Mouse (Mus musculus): ENCODE measurements at regions not wholly inside any gene's neighbourhood (a gene's known extent, or its start where the extent isn't known, plus 50 kb on each side); places are given as distances from the start of the nearest gene placed in this dataset.

DNA sequence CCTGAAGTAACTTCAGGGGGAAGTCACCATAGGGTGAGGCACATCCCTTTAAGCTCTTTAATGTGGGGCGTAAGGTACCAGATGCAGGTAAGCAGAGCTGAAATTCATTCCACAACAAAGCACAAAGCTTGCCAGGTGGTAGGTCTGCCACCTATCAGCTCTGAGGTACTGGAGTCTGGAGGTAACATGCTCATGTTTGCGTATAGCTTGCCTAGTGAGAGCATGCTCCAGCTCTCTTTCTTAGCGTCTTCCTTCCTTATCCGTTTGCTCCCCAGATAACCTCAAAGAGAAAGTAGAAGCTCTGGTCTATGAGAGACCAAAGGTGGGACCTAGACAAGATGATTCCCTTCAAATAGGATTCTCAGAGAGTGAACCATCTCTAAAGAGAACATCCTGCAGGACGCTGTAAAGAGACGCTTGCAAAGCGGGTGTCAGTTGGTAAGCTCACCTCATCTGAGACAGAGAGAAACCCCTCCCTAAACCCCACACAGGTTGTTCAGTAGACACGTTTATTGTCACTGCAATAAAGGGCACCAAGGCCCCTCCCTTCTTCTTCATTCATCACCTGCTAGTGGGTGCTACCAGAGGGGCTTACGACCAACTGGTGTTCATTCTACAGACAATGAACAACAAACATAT is 347.4 kb upstream of the 3110018I06Rik start:
- no peak for ATAC-seq (ENCODE audit: low FRiP score, low read depth)
- Histone ChIP-seq H3K4me3 (no peak overlapping the region), H3K9ac (replicated peaks) (no peak overlapping the region), H3K4me1 (no peaks in the 10 kb centered on the region), H3K4me2 (replicated peaks) (no peak overlapping the region), H3K27ac (replicated peaks) (no peak overlapping the region), H3K36me3 (no peaks in the 10 kb centered on the region), H3K9me3 (no peaks in the 10 kb centered on the region), H3K27me3 (no peaks in the 10 kb centered on the region)
- 90% methylated on average over 9 of the region's 9 CpGs for WGBS

DNA sequence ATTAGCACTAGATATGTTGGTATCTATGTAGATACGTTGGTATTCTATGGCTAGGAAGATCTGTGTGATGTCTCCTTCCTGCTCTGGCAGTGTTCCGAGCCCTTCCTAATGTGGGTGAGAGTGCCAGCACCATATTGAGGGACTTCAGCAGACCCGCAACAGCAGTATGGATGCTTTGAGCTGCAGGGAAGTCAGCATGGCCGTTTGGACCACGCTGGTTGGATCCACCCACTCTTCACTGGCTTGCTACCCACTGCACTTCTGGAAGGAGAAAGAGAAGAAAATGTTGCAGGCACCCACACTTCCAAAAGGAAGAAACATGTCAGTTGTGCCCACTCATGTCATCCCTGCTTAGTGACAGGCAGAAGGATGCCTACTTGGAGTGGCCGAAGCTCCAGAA is 346.2 kb upstream of the 3110018I06Rik start:
- H3K4me1 ChIP-seq, result no peaks in the 10 kb centered on the region
- no peaks in the 10 kb centered on the region for H3K36me3 ChIP-seq
- H3K27me3 ChIP-seq, result no peaks in the 10 kb centered on the region
- 91% methylated on average over 6 of the region's 6 CpGs for WGBS
- H3K4me2 ChIP-seq (replicated peaks), result no peak overlapping the region
- no peak overlapping the region for H3K9ac ChIP-seq (replicated peaks)
- H3K27ac ChIP-seq (replicated peaks), result no peak overlapping the region
- no peak overlapping the region for H3K4me3 ChIP-seq
- no peaks in the 10 kb centered on the region for H3K9me3 ChIP-seq
- ATAC-seq (ENCODE audit: low FRiP score, low read depth), result no peak

- H3K27ac ChIP-seq (replicated peaks), result no peak overlapping the region
- ATAC-seq (ENCODE audit: low FRiP score, low read depth), result no peak
- H3K9me3 ChIP-seq, result no peaks in the 10 kb centered on the region
- no peak overlapping the region for H3K9ac ChIP-seq (replicated peaks)
- no peak overlapping the region for H3K4me2 ChIP-seq (replicated peaks)
- H3K4me1 ChIP-seq, result no peaks in the 10 kb centered on the region
- no peaks in the 10 kb centered on the region for H3K36me3 ChIP-seq
- H3K4me3 ChIP-seq, result no peak overlapping the region
- WGBS, result 88% methylated on average over 5 of the region's 5 CpGs
- H3K27me3 ChIP-seq, result no peaks in the 10 kb centered on the region
These were observed 341.8 kb upstream of the 3110018I06Rik start for GRCm38 (mm10) chr12:107146608-107147121.

DNA sequence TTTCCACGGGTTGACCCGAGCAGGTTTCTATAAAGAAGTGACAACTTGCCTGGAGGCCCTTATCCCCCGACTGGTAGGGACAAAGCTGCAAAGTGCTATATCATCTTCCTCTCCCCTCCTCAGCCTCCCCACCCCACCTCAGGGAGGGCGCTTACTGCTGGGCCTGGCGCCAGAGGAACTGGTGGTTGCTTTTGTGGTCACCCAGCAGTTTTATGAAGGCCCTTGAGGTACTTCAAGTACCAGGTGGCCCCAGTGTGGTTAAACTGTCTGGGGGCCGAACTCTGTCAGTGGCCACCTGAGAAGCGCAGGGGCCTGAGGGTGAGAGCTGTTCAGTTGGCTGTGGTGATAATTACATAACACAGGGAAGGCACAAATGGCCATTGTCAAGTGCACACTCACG is 340.0 kb upstream of the 3110018I06Rik start:
- no peaks in the 10 kb centered on the region for H3K9me3 ChIP-seq
- no peak overlapping the region for H3K4me3 ChIP-seq
- H3K27ac ChIP-seq (replicated peaks), result no peak overlapping the region
- WGBS, result 84% methylated on average over 8 of the region's 8 CpGs
- H3K4me1 ChIP-seq, result no peaks in the 10 kb centered on the region
- H3K36me3 ChIP-seq, result no peaks in the 10 kb centered on the region
- no peak overlapping the region for H3K4me2 ChIP-seq (replicated peaks)
- no peak for ATAC-seq (ENCODE audit: low FRiP score, low read depth)
- H3K27me3 ChIP-seq, result no peaks in the 10 kb centered on the region
- H3K9ac ChIP-seq (replicated peaks), result no peak overlapping the region

DNA sequence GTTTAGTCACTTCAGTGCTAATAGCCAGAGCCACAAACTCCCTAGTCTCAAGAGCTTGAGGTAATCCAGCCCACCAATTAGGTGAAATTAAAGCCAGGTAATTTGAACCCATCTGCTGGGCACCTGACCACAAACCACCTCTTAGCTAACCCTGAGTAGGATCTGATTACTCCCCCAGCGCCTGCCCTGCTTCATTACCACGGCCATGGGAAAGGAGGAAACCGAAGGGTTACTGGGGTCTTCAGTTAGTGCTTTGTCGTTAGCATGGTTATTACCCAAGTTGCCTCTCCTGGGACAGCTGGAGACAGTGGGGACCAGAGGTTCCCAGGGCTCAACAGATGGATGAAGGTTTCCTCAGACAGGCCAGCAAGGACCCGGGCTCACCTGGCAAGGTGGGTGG is 337.3 kb upstream of the 3110018I06Rik start:
- H3K4me3 ChIP-seq, result no peak overlapping the region
- no peaks in the 10 kb centered on the region for H3K4me1 ChIP-seq
- no peak overlapping the region for H3K27ac ChIP-seq (replicated peaks)
- no peaks in the 10 kb centered on the region for H3K27me3 ChIP-seq
- WGBS, result 88% methylated on average over 5 of the region's 5 CpGs
- H3K36me3 ChIP-seq, result no peaks in the 10 kb centered on the region
- no peak overlapping the region for H3K4me2 ChIP-seq (replicated peaks)
- H3K9me3 ChIP-seq, result no peaks in the 10 kb centered on the region
- H3K9ac ChIP-seq (replicated peaks), result no peak overlapping the region
- no peak for ATAC-seq (ENCODE audit: low FRiP score, low read depth)

GRCm38 (mm10) chr12:107154668-107155067 is 333.8 kb upstream of the 3110018I06Rik start:
- H3K27ac ChIP-seq (replicated peaks), result no peak overlapping the region
- H3K4me1 ChIP-seq, result no peaks in the 10 kb centered on the region
- no peak for ATAC-seq (ENCODE audit: low FRiP score, low read depth)
- H3K4me2 ChIP-seq (replicated peaks), result no peak overlapping the region
- 81% methylated on average over 2 of the region's 2 CpGs for WGBS
- H3K9ac ChIP-seq (replicated peaks), result no peak overlapping the region
- no peak overlapping the region for H3K4me3 ChIP-seq
- no peaks in the 10 kb centered on the region for H3K36me3 ChIP-seq
- H3K9me3 ChIP-seq, result no peaks in the 10 kb centered on the region
- no peaks in the 10 kb centered on the region for H3K27me3 ChIP-seq

DNA sequence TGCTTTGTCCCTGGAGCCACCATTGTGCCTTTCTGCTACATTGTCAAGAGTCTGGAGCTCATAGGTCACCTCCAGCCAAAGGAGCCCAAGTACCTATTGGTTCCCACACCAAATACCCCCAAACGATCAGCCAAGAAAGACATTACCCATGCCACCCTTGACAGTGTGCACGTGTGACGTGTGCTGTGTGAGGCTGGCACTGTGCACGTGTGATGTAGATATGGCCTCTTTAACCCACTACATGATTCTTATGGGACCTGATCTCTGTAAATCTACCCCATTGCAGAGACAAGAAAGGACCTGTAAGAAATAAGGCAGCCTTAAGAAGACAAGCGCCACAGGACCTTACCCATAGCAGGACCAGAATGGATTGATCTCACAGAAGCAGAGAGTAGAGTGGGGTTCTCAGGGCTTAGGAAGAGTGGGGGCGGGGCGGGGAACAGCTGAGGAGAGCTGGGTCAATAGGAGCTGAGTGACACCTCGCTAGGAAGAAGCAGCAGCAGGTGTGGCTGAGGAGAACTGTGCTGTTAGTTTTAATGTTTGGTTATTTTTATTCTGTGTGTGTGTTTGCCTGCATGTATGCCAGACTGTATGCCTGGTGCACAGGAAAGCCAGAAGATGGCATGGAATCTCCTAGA is 331.5 kb upstream of the 3110018I06Rik start:
- WGBS, result 81% methylated on average over 8 of the region's 8 CpGs
- no peaks in the 10 kb centered on the region for H3K36me3 ChIP-seq
- no peak overlapping the region for H3K4me3 ChIP-seq
- H3K4me1 ChIP-seq, result peaks cover 11% of the 10 kb centered on the region
- no peak overlapping the region for H3K27ac ChIP-seq (replicated peaks)
- no peak overlapping the region for H3K9ac ChIP-seq (replicated peaks)
- H3K4me2 ChIP-seq (replicated peaks), result no peak overlapping the region
- no peaks in the 10 kb centered on the region for H3K27me3 ChIP-seq
- ATAC-seq (ENCODE audit: low FRiP score, low read depth), result no peak
- H3K9me3 ChIP-seq, result no peaks in the 10 kb centered on the region

DNA sequence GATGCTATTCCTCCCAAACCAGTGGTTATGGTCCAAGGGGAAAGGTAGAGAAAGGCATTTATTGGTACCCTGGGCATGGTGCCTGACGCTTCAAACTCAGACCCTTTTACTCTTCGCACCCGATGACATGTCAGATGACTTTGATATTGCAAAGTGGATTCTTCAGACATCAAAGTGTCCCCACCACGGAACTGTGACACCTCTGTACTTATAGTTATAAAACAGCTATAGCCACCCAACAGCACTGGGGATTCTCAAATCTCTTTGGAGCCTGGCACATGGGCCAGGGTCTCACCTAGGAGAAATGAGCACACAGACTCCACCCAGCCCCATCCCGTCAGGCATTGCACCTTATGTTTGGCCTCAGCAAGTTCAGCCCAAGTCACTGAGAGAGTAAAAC is 329.3 kb upstream of the 3110018I06Rik start:
- no peak for ATAC-seq (ENCODE audit: low FRiP score, low read depth)
- Histone ChIP-seq H3K36me3 (no peaks in the 10 kb centered on the region), H3K27ac (replicated peaks) (no peak overlapping the region), H3K4me3 (no peak overlapping the region), H3K27me3 (no peaks in the 10 kb centered on the region), H3K9me3 (no peaks in the 10 kb centered on the region), H3K4me2 (replicated peaks) (no peak overlapping the region), H3K4me1 (peaks cover 11% of the 10 kb centered on the region), H3K9ac (replicated peaks) (no peak overlapping the region)
- whole genome bisulfite sequencing, result 80% methylated on average over 5 of the region's 5 CpGs

- Histone ChIP-seq H3K4me2 (replicated peaks) (no peak overlapping the region), H3K4me3 (no peak overlapping the region), H3K9me3 (no peaks in the 10 kb centered on the region), H3K9ac (replicated peaks) (no peak overlapping the region), H3K4me1 (peaks cover 11% of the 10 kb centered on the region), H3K27me3 (no peaks in the 10 kb centered on the region), H3K27ac (replicated peaks) (no peak overlapping the region), H3K36me3 (no peaks in the 10 kb centered on the region)
- ATAC-seq (ENCODE audit: low FRiP score, low read depth), result no peak
- WGBS, result 12% methylated on average over 7 of the region's 7 CpGs
These were observed 328.3 kb upstream of the 3110018I06Rik start for GRCm38 (mm10) chr12:107160137-107160536.

DNA sequence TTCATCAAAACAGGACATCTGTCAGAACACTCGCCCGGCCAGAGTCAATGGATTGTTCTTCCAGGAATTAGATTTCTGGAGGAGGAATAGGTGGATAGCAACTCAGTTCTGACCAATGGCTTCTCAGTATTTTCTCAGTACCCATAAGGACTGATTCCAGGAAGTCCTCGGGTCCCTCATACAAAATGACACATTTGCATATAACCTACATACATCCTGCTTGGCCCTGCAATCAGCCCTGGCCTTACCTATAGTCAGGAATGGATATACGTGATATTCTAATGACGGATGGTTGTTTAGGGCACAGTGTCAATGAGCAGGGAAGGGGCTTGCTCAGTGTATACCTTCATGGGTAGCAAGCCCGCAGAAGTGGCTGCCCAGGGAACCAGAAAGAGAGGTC is 327.8 kb upstream of the 3110018I06Rik start:
- H3K27me3 ChIP-seq, result no peaks in the 10 kb centered on the region
- WGBS, result 56% methylated on average over 6 of the region's 6 CpGs
- ATAC-seq (ENCODE audit: low FRiP score, low read depth), result no peak
- H3K36me3 ChIP-seq, result no peaks in the 10 kb centered on the region
- H3K4me1 ChIP-seq, result peaks cover 11% of the 10 kb centered on the region
- no peak overlapping the region for H3K4me3 ChIP-seq
- no peak overlapping the region for H3K4me2 ChIP-seq (replicated peaks)
- H3K27ac ChIP-seq (replicated peaks), result no peak overlapping the region
- H3K9me3 ChIP-seq, result no peaks in the 10 kb centered on the region
- no peak overlapping the region for H3K9ac ChIP-seq (replicated peaks)

- H3K9ac ChIP-seq (replicated peaks), result no peak overlapping the region
- 89% methylated on average over 7 of the region's 7 CpGs for WGBS
- H3K36me3 ChIP-seq, result no peaks in the 10 kb centered on the region
- no peak overlapping the region for H3K4me2 ChIP-seq (replicated peaks)
- H3K4me1 ChIP-seq, result no peaks in the 10 kb centered on the region
- no peak overlapping the region for H3K27ac ChIP-seq (replicated peaks)
- no peak for ATAC-seq (ENCODE audit: low FRiP score, low read depth)
- H3K27me3 ChIP-seq, result no peaks in the 10 kb centered on the region
- no peaks in the 10 kb centered on the region for H3K9me3 ChIP-seq
- no peak overlapping the region for H3K4me3 ChIP-seq
These were observed 317.5 kb upstream of the 3110018I06Rik start for GRCm38 (mm10) chr12:107170926-107171325.

DNA sequence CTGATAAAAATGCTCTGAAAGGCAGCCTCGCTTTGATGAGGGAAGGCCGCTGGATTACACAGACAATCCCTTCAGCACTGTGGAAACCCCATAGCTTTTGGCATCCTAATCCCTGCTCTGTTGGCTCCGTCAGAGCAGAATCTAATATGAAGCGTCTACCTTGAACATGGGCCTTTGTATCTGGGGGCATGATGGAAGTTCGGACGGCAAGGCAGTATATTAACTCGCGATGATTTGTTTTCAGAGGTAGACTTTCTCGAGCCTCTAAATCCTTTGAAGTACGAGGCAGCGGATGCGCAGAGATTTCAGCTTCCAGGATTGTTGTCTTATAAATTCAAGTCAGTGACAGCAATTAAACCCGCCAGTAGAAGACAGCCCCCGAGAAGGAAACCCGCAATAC is 316.8 kb upstream of the 3110018I06Rik start:
- H3K27me3 ChIP-seq, result no peaks in the 10 kb centered on the region
- no peak overlapping the region for H3K27ac ChIP-seq (replicated peaks)
- no peaks in the 10 kb centered on the region for H3K36me3 ChIP-seq

More for the DNA sequence above, 316.8 kb upstream of the 3110018I06Rik start:
- no peaks in the 10 kb centered on the region for H3K9me3 ChIP-seq
- 61% methylated on average over 15 of the region's 15 CpGs for WGBS
- H3K4me3 ChIP-seq, result no peak overlapping the region
- H3K4me2 ChIP-seq (replicated peaks), result no peak overlapping the region
- H3K9ac ChIP-seq (replicated peaks), result no peak overlapping the region
- no peaks in the 10 kb centered on the region for H3K4me1 ChIP-seq
- ATAC-seq (ENCODE audit: low FRiP score, low read depth), result no peak

Measured in midbrain, embryonic 12.5 days (tissue).